Mouse (Mus musculus): ENCODE data around the gene Prune2. TPM values are rescaled to one million over a fixed set of nuclear protein-coding genes. Genes with fewer than 3 reads are reported as not detected.

The Prune2 gene
- polyA plus RNA-seq, 1 experiment: 111 TPM

DNA sequence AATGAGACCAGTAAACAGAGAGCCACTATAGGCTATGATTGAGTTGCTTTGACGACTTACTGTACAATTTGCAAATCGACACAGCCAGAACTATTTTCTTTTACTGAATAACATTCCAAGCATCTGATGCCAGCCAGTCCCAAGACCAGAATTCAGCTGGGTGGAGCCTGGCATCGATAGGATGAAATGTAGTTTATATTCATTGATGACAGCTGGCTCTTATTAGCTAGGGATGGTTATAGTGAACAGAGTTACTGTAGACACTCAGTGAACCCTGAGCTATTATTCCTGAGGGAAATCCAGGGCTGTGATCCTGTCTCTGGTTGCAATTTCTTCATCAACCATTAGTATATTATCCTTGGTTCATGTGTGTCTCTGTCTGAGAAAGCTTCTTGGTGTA is 254.6 kb downstream of the Prune2 start:
- Histone ChIP-seq H3K4me1 (ENCODE audit: control insufficient read depth, insufficient read depth, low read length) (peaks cover 11% of the 10 kb centered on the region; the same call in 1 of the 2 replicates), H3K4me3 (replicated peaks; ENCODE audit: insufficient read depth, low read depth, low read length) (no peak overlapping the region), H3K27me3 (ENCODE audit: control insufficient read depth, insufficient read depth, low read length) (no peaks in the 10 kb centered on the region), H3K27ac (ENCODE audit: insufficient read depth, low read length) (no peak overlapping the region)
- DNase-seq: no peak
- TF ChIP-seq POLR2A (IDR thresholded peaks at IDR 0.05; ENCODE audit: borderline replicate concordance, insufficient read depth, low read length) (no peak), CTCF (IDR thresholded peaks at IDR 0.05; ENCODE audit: borderline replicate concordance, insufficient read depth, low read depth, low read length) (no peak)
- 43% methylated on average over 3 of the region's 3 CpGs for WGBS

DNA sequence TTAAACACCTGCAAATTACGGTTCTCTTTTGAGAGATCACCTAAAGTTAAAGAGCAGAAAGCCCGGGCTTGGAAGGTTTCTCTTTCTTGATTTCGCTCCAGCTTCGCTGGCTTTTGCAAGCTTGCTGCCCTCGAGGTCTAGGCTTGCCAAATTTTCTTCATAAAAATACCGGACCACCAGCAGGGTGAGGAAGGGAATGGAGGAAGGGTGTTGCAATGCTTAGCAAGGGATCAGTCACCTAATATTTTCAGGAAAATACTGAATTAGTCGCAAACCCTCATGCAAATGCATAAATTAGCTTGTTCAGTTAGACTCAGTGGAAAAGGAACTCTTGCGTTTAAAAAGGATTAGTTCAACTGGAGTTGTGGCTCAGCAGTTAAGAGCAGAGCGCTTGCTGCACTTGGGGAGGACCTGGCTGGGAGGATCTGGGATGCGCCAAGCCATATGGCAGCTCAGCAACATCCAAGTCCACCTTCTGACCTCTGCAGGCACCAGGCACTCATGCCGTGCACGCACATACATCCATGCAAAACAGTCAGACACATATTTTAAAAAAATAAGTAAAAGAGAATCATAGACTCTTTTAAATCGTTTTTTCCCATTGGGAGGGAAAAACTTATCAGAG is 259.1 kb downstream of the Prune2 start:
- H3K4me3 ChIP-seq (replicated peaks; ENCODE audit: insufficient read depth, low read depth, low read length): no peak overlapping the region
- H3K27ac ChIP-seq (ENCODE audit: insufficient read depth, low read length): peak overlapping the region; percentile 97
- TF ChIP-seq POLR2A (IDR thresholded peaks at IDR 0.05; ENCODE audit: borderline replicate concordance, insufficient read depth, low read length): no peak
- 0 out of 2 replicates have a peak, but pooled peaks have one; percentile 5 for TF ChIP-seq CTCF (IDR thresholded peaks at IDR 0.05; ENCODE audit: borderline replicate concordance, insufficient read depth, low read depth, low read length)
- peak; percentile 63 to 83 for DNase-seq
- WGBS: 7% methylated on average over 13 of the region's 13 CpGs
- H3K27me3 ChIP-seq (ENCODE audit: control insufficient read depth, insufficient read depth, low read length): no peaks in the 10 kb centered on the region
- H3K4me1 ChIP-seq (ENCODE audit: control insufficient read depth, insufficient read depth, low read length): peaks cover 16% of the 10 kb centered on the region; the same call in 1 of the 2 replicates

- no peaks in the 10 kb centered on the region for H3K27me3 ChIP-seq (ENCODE audit: control insufficient read depth, insufficient read depth, low read length)
- no peak overlapping the region for H3K27ac ChIP-seq (ENCODE audit: insufficient read depth, low read length)
- no peak for DNase-seq
- H3K4me1 ChIP-seq (ENCODE audit: control insufficient read depth, insufficient read depth, low read length): peaks cover 16% of the 10 kb centered on the region; the same call in 1 of the 2 replicates
- WGBS: 91% methylated on average over 3 of the region's 3 CpGs
- H3K4me3 ChIP-seq (replicated peaks; ENCODE audit: insufficient read depth, low read depth, low read length): no peak overlapping the region
- TF ChIP-seq POLR2A (IDR thresholded peaks at IDR 0.05; ENCODE audit: borderline replicate concordance, insufficient read depth, low read length) (no peak), CTCF (IDR thresholded peaks at IDR 0.05; ENCODE audit: borderline replicate concordance, insufficient read depth, low read depth, low read length) (no peak)
Observed at GRCm38 (mm10) chr19:17218195-17218594, 262.3 kb downstream of the Prune2 start.

DNA sequence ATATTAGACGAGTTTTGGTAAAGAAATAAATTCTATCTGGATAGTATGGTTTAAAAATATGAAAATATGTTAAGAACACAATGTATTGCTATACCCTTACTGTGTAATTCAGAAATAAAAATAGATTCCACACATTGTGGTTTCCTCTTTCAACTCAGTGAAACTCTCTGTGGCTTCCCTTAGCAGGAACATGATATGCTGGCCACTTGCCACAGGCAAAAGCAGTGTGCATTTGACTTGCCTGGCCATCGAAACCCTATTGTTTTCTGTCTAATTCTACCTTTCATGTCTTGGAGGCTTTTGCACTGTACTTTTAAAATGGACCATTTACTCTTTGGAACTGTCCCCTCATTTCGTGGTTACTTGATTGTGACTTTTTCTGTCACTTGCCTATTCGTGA is 267.9 kb downstream of the Prune2 start:
- Histone ChIP-seq H3K27ac (ENCODE audit: insufficient read depth, low read length) (no peak overlapping the region), H3K4me3 (replicated peaks; ENCODE audit: insufficient read depth, low read depth, low read length) (no peak overlapping the region), H3K4me1 (ENCODE audit: control insufficient read depth, insufficient read depth, low read length) (peaks cover 3% of the 10 kb centered on the region; the same call in 1 of the 2 replicates), H3K27me3 (ENCODE audit: control insufficient read depth, insufficient read depth, low read length) (no peaks in the 10 kb centered on the region)
- 78% methylated on average over 4 of the region's 4 CpGs for WGBS
- no peak for TF ChIP-seq CTCF (IDR thresholded peaks at IDR 0.05; ENCODE audit: borderline replicate concordance, insufficient read depth, low read depth, low read length)
- TF ChIP-seq POLR2A (IDR thresholded peaks at IDR 0.05; ENCODE audit: borderline replicate concordance, insufficient read depth, low read length): no peak
- DNase-seq: no peak

GRCm38 (mm10) chr19:17225570-17226083 is 269.7 kb downstream of the Prune2 start:
- 65% methylated on average over 5 of the region's 5 CpGs for WGBS

GRCm38 (mm10) chr19:17226096-17226495 is 270.2 kb downstream of the Prune2 start:
- TF ChIP-seq CTCF (IDR thresholded peaks at IDR 0.05; ENCODE audit: borderline replicate concordance, insufficient read depth, low read depth, low read length): no peak
- no peak for TF ChIP-seq POLR2A (IDR thresholded peaks at IDR 0.05; ENCODE audit: borderline replicate concordance, insufficient read depth, low read length)
- no peak overlapping the region for H3K4me3 ChIP-seq (replicated peaks; ENCODE audit: insufficient read depth, low read depth, low read length)
- H3K27ac ChIP-seq (ENCODE audit: insufficient read depth, low read length): no peak overlapping the region
- no peak for DNase-seq
- H3K27me3 ChIP-seq (ENCODE audit: control insufficient read depth, insufficient read depth, low read length): no peaks in the 10 kb centered on the region
- 82% methylated on average over 8 of the region's 8 CpGs for WGBS
- H3K4me1 ChIP-seq (ENCODE audit: control insufficient read depth, insufficient read depth, low read length): peaks cover 3% of the 10 kb centered on the region; the same call in 1 of the 2 replicates

More at GRCm38 (mm10) chr19:17225570-17226083, 269.7 kb downstream of the Prune2 start:
- Histone ChIP-seq H3K4me3 (replicated peaks; ENCODE audit: insufficient read depth, low read depth, low read length) (no peak overlapping the region), H3K4me1 (ENCODE audit: control insufficient read depth, insufficient read depth, low read length) (peaks cover 3% of the 10 kb centered on the region; the same call in 1 of the 2 replicates), H3K27ac (ENCODE audit: insufficient read depth, low read length) (no peak overlapping the region), H3K27me3 (ENCODE audit: control insufficient read depth, insufficient read depth, low read length) (no peaks in the 10 kb centered on the region)
- TF ChIP-seq CTCF (IDR thresholded peaks at IDR 0.05; ENCODE audit: borderline replicate concordance, insufficient read depth, low read depth, low read length): no peak
- TF ChIP-seq POLR2A (IDR thresholded peaks at IDR 0.05; ENCODE audit: borderline replicate concordance, insufficient read depth, low read length): no peak
- DNase-seq: no peak

GRCm38 (mm10) chr19:17230013-17230412 is 274.1 kb downstream of the Prune2 start:
- Histone ChIP-seq H3K4me3 (replicated peaks; ENCODE audit: insufficient read depth, low read depth, low read length) (no peak overlapping the region), H3K4me1 (ENCODE audit: control insufficient read depth, insufficient read depth, low read length) (peaks cover 3% of the 10 kb centered on the region; the same call in 1 of the 2 replicates), H3K27ac (ENCODE audit: insufficient read depth, low read length) (no peak overlapping the region), H3K27me3 (ENCODE audit: control insufficient read depth, insufficient read depth, low read length) (no peaks in the 10 kb centered on the region)
- no peak for DNase-seq
- WGBS: 85% methylated on average over 1 of the region's 1 CpGs
- TF ChIP-seq CTCF (IDR thresholded peaks at IDR 0.05; ENCODE audit: borderline replicate concordance, insufficient read depth, low read depth, low read length): no peak
- no peak for TF ChIP-seq POLR2A (IDR thresholded peaks at IDR 0.05; ENCODE audit: borderline replicate concordance, insufficient read depth, low read length)

- WGBS: 6% methylated on average over 3 of the region's 3 CpGs
- H3K4me1 ChIP-seq (ENCODE audit: control insufficient read depth, insufficient read depth, low read length): peaks cover 23% of the 10 kb centered on the region
- peak; percentile 74 to 93 for DNase-seq
- H3K27ac ChIP-seq (ENCODE audit: insufficient read depth, low read length): peak overlapping the region; percentile 2; the same call in 1 of the 2 replicates
- TF ChIP-seq POLR2A (IDR thresholded peaks at IDR 0.05; ENCODE audit: borderline replicate concordance, insufficient read depth, low read length) (no peak), CTCF (IDR thresholded peaks at IDR 0.05; ENCODE audit: borderline replicate concordance, insufficient read depth, low read depth, low read length) (no peak)
- H3K27me3 ChIP-seq (ENCODE audit: control insufficient read depth, insufficient read depth, low read length): no peaks in the 10 kb centered on the region
- H3K4me3 ChIP-seq (replicated peaks; ENCODE audit: insufficient read depth, low read depth, low read length): no peak overlapping the region
Observed at GRCm38 (mm10) chr19:17238471-17238870, 282.6 kb downstream of the Prune2 start.
